Mouse (Mus musculus) thymus, postnatal 10 days (tissue): ENCODE measurements at regions not wholly inside any gene's neighbourhood (a gene's known extent, or its start where the extent isn't known, plus 50 kb on each side); places are given as distances from the start of the nearest gene placed in this dataset.

Experiments used
- DNase-seq, 2 experiments: peaks; one replicate each; pipeline ENCODE4 v3.0.0; 2021; ENCODE audit warnings: low spot score in 2 of 2

GRCm38 (mm10) chr9:79109611-79110010 is 494.3 kb downstream of the Cd109 start:
- DNase-seq: no peak

DNA sequence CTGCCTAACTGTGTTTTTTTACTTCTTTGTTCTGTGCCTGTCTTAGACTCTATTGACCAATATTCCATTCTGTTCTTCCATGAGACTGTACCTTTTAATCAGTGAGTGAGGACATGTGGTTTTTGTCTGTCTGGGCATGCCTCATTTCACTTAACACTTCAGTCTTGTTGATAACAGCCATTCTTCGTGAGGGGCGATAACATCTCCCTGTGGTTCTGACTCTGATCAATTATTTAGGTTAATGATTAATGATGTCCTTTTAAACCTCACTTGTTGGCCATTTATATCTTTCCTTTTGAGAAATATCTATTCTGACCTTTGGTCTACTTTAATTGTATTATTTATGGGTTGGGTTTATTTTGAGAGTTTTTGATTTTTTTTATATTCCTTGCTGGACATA is 496.0 kb downstream of the Cd109 start:
- DNase-seq: no peak

- DNase-seq: no peak
Measured at GRCm38 (mm10) chr9:79140970-79141369, 525.6 kb downstream of the Cd109 start.

- DNase-seq: no peak
Measured at GRCm38 (mm10) chr9:79146004-79146403, 530.7 kb downstream of the Cd109 start.

DNA sequence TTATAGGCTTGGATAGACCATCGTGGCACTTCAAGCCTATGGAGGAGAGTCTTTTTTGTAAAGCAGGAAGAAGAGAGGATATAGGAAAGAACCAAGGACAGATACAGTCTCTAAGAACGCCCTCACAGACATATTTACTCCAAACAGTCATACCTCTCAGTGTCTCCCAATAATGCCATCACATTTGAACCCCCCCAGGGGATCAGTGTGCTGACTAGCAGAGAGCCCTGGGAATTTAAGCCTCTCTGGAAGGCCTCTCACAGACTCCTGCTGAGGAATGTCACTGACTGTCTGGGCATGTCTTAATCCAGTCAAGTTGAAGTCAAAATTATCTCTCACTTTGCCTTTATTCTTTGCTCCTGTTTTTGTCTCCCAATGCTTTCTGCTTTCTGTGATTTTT is 550.2 kb downstream of the Cd109 start:
- no peak for DNase-seq

DNA sequence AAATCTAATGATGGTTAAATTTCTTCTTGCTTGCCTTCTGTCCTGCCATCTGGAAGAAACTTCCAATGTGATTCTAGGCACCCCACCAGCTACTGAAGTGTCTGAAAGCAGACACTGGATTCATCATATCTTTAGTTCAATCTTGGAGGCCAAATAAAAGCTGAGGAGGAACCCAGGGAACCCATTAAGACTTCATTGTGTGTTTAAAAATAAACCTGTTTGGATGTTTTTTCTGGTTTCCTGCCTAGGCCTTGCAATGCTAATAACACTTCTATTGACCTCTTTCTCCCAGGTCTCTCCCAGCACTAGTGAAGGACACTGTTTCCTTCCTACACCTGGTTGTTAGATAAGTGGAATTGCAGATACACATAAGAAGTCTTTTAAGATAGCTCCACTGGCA is 545.6 kb downstream of the Col12a1 start:
- no peak for DNase-seq

DNA sequence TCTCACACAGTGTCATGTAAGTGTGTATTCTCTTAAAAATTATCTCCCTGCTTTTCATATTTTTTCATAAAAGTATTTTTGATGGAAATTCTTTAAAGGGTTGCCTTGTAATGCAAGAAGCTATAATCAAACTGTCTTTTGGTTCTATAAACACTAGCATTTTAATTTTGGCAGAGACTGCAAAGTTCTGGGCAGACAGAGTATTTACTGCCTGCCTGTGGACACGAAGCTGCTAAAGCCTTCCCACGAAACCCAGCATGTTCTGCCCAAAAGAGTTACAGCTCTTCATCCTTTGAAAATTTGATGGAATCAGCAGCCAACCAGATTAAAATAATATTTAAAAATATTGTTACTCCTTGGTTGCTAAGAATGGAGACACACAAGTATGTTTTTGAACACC is 538.7 kb downstream of the Col12a1 start:
- no peak for DNase-seq

GRCm38 (mm10) chr9:79195420-79195819 is 523.2 kb downstream of the Col12a1 start:
- DNase-seq: no peak

DNA sequence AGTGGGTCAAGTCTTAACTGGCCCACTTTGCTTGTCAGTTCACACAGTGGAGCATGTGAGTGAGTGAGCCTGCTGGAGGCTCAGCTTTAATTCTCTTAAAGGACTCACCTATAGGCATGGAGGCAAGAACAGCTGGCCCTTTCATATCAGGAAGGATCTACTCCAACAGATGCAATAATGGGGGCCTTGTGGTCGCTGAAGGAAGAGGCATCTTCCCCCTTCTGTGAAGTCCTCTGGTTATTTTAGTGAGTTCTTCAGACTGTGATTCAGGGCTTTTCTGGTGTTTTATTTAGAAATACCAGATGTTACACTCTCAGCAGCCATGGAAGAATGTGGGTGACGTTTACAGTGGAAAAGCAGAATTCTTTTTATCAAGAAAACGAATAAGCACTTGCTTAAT is 516.9 kb downstream of the Col12a1 start:
- no peak for DNase-seq

DNA sequence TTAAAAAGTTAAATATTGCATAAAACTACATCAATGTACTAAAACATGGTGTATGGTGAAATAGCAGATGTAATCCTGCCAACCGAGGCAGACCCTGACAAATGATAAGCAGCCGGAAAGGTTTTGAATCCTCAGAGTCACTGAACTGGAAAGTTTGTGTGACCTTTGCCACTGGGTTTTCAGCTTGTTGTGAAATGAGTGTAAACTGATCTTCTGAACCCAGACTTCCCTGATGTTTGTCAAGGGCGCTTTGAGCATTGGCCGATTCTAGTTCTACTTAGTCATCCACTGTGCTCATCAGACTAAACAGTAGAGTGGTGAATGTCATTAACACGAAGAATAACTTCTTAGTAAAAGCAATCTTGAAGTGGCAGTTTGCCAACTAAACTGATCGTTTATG is 505.3 kb downstream of the Col12a1 start:
- DNase-seq: no peak

DNA sequence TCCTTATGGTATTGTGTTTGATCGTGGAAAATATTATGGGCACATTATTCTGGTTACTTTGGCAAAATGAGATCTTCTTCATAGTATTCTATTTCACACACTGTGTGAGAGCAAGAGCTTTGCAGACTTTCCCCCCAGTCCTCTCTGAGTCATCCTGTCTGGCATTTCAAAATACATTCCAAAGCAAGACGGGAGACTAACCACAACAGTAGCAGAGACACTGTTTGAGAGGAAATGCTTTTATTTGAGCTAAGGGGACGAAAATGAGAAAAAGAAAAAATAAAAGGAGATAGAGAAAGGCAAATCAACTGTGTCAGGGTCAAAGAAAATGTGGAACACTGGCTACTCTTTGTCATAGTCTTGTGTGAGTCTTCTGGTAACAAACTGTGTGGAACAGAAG is 502.6 kb downstream of the Col12a1 start:
- DNase-seq: no peak

- DNase-seq: no peak
Measured at GRCm38 (mm10) chr9:79216432-79216831, 502.2 kb downstream of the Col12a1 start.

DNA sequence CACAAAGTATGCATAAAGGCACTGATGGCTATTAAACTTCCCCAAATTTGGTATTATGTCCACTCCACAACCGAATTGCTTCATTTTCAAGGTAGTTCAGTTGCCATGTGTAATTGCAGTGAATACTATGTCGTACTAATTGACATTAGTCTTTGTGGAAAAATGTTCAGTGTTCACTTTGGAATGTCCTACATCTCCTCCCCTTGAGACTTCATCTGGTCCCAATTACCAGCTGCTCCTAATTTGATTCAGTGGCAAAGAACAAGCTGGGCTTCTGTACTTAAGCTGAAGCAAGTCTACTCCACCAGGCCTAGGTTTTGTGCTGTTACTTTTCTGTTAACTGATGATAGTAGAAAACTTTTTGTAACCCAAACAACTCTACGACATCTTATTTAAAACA is 485.6 kb downstream of the Col12a1 start:
- DNase-seq: no peak

DNA sequence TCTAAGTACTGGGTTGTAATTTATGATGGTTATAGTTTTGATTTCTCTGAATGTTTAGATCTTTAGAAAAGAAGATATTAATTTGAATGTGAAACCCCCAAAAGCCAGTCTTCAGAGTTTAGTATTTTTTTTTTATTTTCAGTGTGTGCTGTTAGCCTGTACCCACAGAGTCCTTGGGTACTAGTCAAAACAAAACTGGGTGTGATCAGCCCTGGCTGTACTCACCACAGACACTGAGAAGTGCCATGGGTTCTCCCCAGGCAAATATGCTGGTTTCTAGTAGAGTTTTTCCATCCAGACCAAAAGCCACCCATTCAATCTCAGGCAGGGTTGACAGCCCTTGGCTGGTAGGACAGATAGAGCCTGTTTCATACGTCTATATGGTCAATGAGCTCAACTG is 484.9 kb downstream of the Col12a1 start:
- no peak for DNase-seq

DNA sequence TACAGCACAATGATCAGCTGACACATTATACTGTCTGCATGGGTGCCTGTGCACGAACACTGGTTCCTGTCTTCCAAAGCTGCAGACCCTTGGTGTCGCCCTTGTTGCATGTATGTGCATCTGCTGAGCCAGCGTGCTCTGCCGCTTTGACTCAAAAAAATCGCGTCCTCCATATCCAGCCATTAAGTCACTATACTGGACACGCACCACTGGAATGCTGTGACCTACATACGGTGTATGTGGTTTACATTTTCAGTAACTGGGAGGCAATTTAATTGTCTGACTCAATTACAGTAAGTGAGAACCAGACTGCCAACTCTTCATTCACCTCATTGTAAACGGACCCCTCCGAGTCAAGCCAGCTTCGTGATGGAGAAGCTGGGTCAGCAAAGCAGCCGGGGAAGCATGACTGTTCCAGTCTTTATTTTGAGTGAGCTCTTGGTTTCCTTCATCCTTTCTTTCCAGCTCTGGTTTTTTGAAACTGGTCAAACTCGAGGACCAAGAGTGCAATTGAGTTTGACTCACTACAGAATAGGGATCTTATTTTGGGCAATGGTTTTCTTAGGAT is 448.9 kb downstream of the Col12a1 start:
- DNase-seq: no peak

DNA sequence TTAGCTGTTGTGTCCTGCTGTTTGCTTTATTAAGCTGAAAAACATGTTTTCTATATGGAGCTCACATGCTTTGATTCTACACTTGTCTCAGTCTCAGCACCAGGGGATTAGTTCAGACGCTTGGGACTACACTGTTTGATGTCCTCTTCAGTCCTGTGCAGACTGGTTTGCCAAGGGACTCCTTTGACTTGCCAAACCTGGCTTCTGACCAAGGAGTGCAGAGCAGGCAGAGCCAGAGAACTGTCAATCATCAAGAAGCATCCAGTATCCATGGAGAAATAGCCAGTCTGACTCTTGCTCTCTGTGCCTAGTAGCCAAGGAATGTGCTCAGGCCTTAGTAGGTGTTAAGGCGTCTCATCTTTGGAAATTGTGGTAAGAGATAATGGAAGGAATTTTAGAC is 448.4 kb downstream of the Col12a1 start:
- no peak for DNase-seq

GRCm38 (mm10) chr9:79287849-79288248 is 430.8 kb downstream of the Col12a1 start:
- DNase-seq: no peak

DNA sequence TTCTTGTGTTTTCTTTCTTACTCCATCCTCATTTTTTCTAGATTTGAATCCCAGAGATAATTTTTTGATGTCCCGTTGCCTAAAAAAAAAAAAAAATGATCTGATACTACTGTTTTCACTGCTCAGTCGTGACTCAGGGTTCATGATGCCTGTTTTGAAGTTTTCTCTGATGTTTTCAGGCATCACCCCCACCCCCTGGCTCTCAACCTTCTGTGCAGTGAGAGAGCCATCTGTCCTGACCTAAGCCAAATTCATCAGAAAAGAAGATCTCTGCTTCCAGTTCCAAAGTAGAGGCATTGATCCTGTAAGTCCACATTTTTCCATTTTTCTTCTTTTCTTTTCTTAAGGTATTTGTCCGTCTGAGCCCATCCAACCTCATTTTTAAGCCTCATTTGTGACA is 423.3 kb downstream of the Col12a1 start:
- no peak for DNase-seq

DNA sequence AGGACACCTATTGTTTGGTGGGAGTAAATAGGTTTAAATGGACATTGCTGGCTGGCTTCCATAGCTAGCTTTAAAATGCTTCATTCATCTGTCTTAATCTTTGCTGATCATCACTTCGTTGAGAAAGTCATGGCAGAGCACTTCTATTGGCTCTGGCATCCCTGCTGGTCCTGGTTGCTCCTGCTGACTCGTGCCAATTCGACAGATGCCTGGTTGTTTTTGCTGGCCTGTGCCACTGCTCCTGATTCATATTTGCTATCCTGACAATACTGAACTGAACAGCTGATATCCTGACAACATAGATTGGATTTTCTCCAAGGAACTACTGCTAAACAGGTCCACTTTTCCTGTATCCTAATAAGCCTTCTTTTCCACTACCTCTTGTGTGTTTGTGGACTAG is 417.1 kb downstream of the Col12a1 start:
- no peak for DNase-seq

- DNase-seq: no peak
Measured at GRCm38 (mm10) chr9:79310591-79310990, 408.0 kb downstream of the Col12a1 start.

GRCm38 (mm10) chr9:79317411-79317810 is 401.2 kb downstream of the Col12a1 start:
- no peak for DNase-seq

DNA sequence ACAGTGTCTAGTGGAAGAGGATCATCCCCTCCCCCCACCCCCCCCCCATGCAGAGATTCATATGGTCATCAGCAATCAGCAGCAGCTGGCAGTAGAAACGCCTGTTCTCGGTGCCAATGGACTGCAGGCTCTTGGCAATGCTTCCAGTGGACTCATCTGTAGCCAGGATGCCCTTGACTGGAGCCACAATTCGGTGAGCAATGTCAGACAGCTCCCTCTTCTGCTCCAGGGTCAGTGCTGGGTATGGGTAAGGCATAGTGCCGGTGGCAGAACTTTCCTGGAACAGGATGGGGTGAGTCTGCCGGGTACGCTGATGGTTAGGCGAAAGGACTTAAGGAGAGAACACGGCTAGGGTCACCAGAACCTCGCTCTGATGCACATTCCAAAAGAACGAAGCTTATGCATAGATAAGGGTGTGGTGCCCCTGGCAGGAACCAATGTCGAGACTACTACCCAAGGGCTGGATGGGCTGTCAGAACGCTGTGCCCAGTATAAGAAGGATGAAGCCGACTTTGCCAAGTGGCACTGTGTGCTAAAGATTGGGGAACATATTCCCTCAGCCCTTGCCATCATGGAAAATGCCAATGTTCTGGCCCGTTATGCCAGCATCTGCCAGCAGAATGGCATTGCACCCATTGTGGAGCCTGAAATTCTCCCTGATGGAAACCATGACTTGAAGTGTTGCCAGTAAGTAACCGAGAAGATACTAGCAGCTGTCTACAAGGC is 372.1 kb downstream of the Col12a1 start:
- no peak for DNase-seq

- no peak for DNase-seq
Measured at GRCm38 (mm10) chr9:79392020-79392419, 326.6 kb downstream of the Col12a1 start.

GRCm38 (mm10) chr9:79414989-79415388 is 303.6 kb downstream of the Col12a1 start:
- no peak for DNase-seq
